Mouse (Mus musculus) left cerebral cortex, adult 11 months (tissue): ENCODE results near the gene Dmwd.
"Not testable (repeated sequence)": the region's sequence is repeated elsewhere in the genome, so short reads cannot be mapped to it uniquely, and the experiment has no call there.

Experiments used
- DNase-seq: peaks from one replicate; pipeline ENCODE4 v3.0.0; 2022; ENCODE audit warnings: low spot score

The Dmwd gene

DNA sequence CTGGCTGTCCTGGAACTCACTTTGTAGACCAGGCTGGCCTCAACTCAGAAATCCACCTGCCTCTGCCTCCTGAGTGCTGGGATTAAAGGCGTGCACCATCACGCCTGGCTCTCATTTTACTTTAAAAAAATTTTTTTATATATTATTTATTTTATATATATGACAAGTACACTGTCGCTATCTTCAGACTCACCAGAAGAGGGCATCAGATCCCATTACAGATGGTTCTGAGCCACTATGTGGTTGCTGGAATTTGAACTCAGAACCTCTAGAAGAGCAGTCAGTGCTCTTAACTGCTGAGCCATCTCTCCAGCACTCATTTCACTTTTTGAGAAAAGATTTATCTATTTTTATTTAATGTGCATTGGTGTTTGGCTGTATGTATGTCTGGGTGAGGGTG lies 5.0 kb upstream of the Dmwd start:
- not testable (repeated sequence) for DNase-seq

- no peak for DNase-seq
Observed at GRCm38 (mm10) chr7:19073504-19073903, 2.5 kb upstream of the Dmwd start.

DNA sequence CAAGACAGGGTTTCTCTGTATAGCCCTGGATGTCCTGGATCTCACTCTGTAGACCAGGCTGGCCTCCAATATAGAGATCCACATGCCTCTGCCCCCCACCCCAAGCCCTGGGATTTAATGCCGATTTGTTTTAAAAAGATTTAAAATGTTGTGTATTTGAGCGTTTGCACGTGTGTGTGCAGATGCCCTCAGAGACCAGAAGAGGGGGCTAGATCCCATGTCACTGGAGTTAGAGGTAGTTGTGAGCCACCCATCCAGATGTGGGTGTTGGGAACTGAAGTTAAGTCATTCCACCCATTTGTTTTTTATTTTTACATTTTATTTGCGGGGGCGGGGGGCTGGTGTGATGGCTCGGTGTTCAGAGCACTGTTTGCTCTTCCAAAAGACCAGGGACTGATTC lies 1.5 kb upstream of the Dmwd start:
- no peak for DNase-seq

DNA sequence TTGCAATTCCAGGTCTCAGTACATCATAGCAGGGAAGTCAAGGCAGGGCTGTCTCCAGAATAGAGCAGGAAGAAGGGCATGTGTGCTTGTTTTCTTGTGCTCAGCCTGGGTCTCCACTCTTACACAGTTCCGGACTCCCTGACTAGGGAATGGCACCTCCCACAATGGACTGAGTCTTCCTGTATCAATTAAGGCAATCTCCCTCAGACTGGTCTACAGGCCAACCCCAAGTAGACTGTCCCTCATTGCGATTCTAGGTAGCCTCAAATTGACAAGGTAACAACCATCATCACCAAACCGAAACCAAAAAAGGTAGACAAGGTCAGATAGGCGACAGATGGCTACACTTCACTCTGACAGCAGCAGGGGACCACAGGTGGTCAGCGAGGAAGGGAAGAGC lies 796 bp upstream of the Dmwd start:
- DNase-seq, result no peak

DNA sequence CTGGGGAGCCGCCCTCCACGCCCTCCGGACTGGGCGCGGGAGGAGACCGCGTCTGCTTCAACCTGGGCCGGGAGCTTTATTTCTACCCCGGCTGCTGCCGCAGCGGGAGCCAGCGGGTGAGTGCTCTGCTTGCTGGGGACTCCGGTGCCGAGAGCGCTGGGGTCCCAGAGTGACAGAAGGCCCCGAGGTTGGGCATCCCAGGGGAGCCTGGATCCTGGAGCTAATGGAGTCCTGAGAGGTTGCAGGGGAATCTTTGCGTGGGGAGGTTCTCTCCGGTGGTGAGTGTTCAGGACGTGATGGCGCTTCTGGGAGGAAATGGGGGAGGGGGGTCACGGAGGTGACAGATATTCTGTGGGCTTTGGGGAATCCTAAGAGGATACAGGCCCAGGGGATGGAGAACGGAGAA lies 562 bp downstream of the Dmwd start:
- no peak for DNase-seq

- no peak for DNase-seq
Observed at GRCm38 (mm10) chr7:19077761-19078160, 1.7 kb downstream of the Dmwd start.

- DNase-seq, result no peak
Observed at GRCm38 (mm10) chr7:19078732-19079131, 2.7 kb downstream of the Dmwd start.

DNA sequence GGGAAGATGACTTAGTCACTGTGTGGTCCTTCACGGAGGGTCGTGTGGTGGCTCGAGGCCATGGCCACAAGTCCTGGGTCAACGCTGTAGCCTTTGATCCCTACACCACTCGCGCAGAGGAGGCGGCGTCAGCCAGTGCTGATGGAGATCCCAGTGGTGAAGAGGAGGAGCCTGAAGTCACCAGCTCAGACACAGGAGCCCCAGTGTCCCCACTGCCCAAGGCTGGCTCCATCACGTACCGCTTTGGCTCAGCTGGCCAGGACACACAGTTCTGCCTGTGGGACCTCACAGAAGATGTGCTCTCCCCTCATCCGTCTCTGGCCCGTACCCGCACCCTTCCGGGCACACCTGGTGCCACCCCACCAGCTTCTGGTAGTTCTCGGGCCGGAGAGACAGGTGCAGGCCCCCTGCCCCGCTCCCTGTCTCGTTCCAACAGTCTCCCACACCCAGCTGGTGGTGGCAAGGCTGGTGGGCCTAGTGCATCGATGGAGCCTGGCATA lies 4.5 kb downstream of the Dmwd start:
- DNase-seq, result no peak

- DNase-seq, result no peak
Observed at GRCm38 (mm10) chr7:19082171-19082570, 6.1 kb downstream of the Dmwd start.

- no peak for DNase-seq
Observed at GRCm38 (mm10) chr7:19083096-19083495, 7.1 kb downstream of the Dmwd start.

DNA sequence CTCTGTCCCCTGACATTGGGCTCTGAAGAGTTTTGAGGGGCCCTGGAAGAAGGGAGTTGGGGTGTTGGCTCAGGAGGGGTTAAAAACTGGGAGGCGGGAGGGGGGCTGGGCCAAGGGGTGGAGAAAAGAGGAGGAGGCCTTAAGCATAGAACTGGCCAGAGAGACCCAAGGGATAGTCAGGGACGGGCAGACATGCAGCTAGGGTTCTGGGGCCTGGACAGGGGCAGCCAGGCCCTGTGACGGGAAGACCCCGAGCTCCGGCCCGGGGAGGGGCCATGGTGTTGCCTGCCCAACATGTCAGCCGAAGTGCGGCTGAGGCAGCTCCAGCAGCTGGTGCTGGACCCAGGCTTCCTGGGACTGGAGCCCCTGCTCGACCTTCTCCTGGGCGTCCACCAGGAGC lies 7.7 kb downstream of the Dmwd start, which contains the start of gene Dmpk:
Gene Dmpk (plus strand): TSS at position 149 of the 400 bp plus-strand sequence.
- DNase-seq, result no peak

DNA sequence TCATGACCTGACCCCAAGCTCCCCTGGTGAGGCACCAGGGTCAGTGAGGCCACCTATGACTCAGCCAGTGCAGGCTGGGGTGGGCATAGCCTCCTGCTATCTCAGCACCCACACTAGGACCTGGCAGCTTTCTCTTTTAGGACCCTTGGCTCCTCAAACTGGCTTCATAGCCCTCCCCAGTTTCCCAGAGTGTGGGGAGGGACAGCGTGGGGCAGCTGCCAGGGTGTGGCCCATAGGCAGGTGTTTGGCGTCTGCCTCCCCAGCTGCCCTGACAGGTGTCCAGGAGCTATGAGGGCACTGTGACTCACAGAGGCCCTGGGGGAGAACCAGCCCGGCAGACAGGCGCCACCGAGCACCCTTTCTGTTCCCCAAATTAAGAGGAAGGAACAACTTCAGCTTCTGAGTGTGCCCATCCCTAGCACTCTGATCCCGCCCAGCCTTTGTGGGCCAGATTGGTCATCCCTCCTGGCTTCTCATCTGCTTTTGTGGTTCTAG lies 8.3 kb downstream of the Dmwd start:
- no peak for DNase-seq

GRCm38 (mm10) chr7:19084921-19085473 lies 9.0 kb downstream of the Dmwd start:
- DNase-seq, result no peak

GRCm38 (mm10) chr7:19085495-19085894 lies 9.5 kb downstream of the Dmwd start:
- DNase-seq, result no peak

DNA sequence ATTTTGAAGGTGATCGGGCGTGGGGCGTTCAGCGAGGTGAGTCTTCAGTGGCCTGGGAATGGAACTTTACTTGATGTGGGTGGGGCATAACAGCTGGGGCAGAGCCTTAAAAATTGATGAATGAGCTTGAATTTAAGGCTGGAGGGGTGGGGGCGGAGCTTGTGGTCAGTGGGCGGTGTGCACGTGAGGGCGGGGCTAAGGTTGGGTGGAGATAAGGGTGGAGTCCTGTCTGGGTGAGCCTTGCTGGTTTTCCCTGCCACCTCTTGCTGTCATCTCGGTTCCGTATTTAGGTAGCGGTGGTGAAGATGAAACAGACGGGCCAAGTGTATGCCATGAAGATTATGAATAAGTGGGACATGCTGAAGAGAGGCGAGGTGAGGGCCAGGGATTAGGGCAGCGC lies 10.0 kb downstream of the Dmwd start:
- DNase-seq, result no peak

- no peak for DNase-seq
Observed at GRCm38 (mm10) chr7:19086760-19087159, 10.7 kb downstream of the Dmwd start.

DNA sequence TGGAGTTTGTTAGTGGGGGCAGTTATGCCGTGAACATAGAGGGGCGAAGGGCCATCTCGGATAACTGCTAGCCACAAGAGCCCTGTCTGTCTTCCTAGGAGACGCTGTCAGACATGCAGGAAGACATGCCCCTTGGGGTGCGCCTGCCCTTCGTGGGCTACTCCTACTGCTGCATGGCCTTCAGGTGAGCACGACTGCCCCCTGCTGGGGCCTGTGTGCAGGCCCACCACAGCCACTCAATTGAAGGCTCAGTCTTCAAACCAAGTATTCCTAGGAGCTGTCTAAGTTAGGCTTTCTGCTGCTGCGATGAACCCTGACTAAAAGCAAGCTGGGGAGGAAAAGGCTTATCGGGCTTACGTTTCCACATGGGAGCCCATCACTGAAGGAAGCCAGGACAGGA lies 12.8 kb downstream of the Dmwd start:
- peak; percentile 55 for DNase-seq

- DNase-seq, result no peak
Observed at GRCm38 (mm10) chr7:19091913-19092312, 15.9 kb downstream of the Dmwd start.

- DNase-seq, result no peak
Observed at GRCm38 (mm10) chr7:19092381-19093173, 16.6 kb downstream of the Dmwd start.

DNA sequence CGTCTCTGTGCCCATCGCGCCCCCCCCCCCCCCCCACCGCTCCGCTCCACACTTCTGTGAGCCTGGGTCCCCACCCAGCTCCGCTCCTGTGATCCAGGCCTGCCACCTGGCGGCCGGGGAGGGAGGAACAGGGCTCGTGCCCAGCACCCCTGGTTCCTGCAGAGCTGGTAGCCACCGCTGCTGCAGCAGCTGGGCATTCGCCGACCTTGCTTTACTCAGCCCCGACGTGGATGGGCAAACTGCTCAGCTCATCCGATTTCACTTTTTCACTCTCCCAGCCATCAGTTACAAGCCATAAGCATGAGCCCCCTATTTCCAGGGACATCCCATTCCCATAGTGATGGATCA lies 17.1 kb downstream of the Dmwd start:
- DNase-seq, result peak; percentile 72

DNA sequence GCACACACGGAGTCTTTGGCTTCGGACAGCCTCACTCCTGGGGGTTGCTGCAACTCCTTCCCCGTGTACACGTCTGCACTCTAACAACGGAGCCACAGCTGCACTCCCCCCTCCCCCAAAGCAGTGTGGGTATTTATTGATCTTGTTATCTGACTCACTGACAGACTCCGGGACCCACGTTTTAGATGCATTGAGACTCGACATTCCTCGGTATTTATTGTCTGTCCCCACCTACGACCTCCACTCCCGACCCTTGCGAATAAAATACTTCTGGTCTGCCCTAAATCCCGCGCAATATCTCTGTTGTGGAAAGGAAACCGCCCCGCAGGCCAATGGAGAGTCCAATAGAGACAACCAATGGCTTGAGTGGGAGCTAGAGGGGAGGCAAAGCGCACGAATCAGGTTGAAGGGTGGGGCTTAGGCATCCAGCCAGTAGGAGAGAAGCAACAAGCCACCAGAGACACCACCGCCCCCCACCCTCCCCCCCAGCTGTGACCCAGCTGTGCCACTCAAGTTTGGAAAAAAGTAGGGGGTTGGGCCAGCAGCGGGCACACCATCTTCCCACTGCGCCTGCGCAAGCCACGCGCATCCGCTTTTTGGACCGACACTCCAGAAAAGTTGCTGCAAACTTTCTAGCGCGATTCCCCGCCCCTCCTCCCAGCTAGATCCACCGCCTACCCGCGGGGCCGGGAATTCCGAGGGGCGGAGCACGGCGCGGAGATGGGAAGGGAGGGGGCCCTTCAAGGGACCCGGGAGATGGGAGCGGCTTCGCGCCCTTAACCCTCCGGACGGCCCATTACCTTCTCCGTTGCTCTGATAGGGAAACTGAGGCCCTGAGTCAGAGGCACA lies 17.7 kb downstream of the Dmwd start:
- DNase-seq, result peak; percentile 76

- DNase-seq, result no peak
Observed at GRCm38 (mm10) chr7:19094471-19094825, 18.4 kb downstream of the Dmwd start, which contains the start of gene Six5. Gene Six5 (plus strand): TSS chr7:19094594.
